Mouse (Mus musculus) cerebellum, adult 2 months (tissue): ENCODE data around the gene Eef1b2. TPM values are rescaled to one million over a fixed set of nuclear protein-coding genes. Genes with fewer than 3 reads are reported as not detected.

ENCODE experiments used
- DNase-seq, 2 experiments: peaks; one replicate each; pipeline ENCODE4 v3.0.0; 2021
- H3K27ac ChIP-seq: fragments of 200-500 bp; 2 replicates; pipeline ENCODE4 v1.5.1; 2012; ENCODE audit warnings: low read length, control low read depth, inconsistent platforms; ENCODE audit not compliant: insufficient read depth
- H3K27me3 ChIP-seq: fragments of 200-500 bp; 2 replicates; pipeline ENCODE4 v1.6.1; 2012; ENCODE audit warnings: inconsistent platforms, mild to moderate bottlenecking, low read length, moderate library complexity; ENCODE audit not compliant: control insufficient read depth, insufficient read depth
- H3K4me1 ChIP-seq: fragments of 200-500 bp; 2 replicates; pipeline ENCODE4 v1.6.1; 2011; ENCODE audit warnings: low read length; ENCODE audit not compliant: control insufficient read depth, insufficient read depth
- H3K4me3 ChIP-seq: fragments of 200-500 bp; replicated peaks from 2 replicates; pipeline ENCODE3; 2011; ENCODE audit warnings: mild to moderate bottlenecking, low read depth, low read length, control low read depth; ENCODE audit not compliant: insufficient read depth
- CTCF ChIP-seq: fragments of 200-500 bp; IDR thresholded peaks from 2 replicates; pipeline ENCODE4 v1.5.1; 2011; ENCODE audit warnings: low read depth, mild to moderate bottlenecking, control low read depth, low read length, moderate library complexity, borderline replicate concordance; ENCODE audit not compliant: insufficient read depth
- POLR2A ChIP-seq: fragments of 200-500 bp; IDR thresholded peaks from 2 replicates; pipeline ENCODE4 v1.6.1; 2011; ENCODE audit warnings: low read length, control low read depth, borderline replicate concordance; ENCODE audit not compliant: insufficient read depth
- WGBS: fragments of 180-500 bp; shearing (Covaris S2); methylation state at CpG from one replicate; pipeline ENCODE4 v1.1.7; 2018; 5-methylcytosine and 5-hydroxymethylcytosine counted together
- polyA plus RNA-seq: library from polyadenylated mRNA; depleted of rRNA; stranded (reverse); fragments of >200 nt; gene quantifications from 2 replicates; pipeline ENCODE4 v1.2.3, GENCODE M21; 2012

The Eef1b2 gene
- polyA plus RNA-seq, 1 experiment = 319 TPM

DNA sequence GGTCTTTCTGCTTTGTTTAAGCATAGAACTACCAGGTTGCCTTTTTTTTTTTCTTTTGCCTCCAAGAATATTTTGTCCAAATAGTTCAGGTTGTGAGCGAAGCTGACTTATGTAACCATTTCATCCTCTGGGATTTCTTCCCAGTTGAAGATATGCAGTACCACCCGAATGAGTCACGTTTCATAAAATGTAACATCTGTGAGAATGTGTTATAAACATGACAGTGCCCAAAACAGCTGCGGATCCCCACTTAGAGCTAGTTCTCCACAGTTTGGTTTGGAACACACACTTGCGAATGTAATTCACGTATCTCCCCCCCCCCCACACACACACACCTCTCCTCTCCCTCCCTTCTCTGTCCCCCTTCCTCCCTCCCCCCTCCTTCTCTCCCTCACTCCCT, 22.8 kb downstream of the Eef1b2 start:
- DNase-seq = no peak
- no peaks in the 10 kb centered on the region for H3K27me3 ChIP-seq
- H3K4me3 ChIP-seq = no peak overlapping the region
- H3K4me1 ChIP-seq = no peaks in the 10 kb centered on the region
- WGBS = 92% methylated on average over 6 of the region's 6 CpGs
- TF ChIP-seq CTCF = no peak
- TF ChIP-seq POLR2A = no peak
- no peak overlapping the region for H3K27ac ChIP-seq

- no peak overlapping the region for H3K27ac ChIP-seq
- whole genome bisulfite sequencing = 96% methylated on average over 18 of the region's 18 CpGs
- H3K4me3 ChIP-seq = no peak overlapping the region
- TF ChIP-seq CTCF (no peak), POLR2A (no peak)
- DNase-seq = no peak
- H3K4me1 ChIP-seq = no peaks in the 10 kb centered on the region
- no peaks in the 10 kb centered on the region for H3K27me3 ChIP-seq
Measured at GRCm38 (mm10) chr1:63200322-63200721, 23.7 kb downstream of the Eef1b2 start.

DNA sequence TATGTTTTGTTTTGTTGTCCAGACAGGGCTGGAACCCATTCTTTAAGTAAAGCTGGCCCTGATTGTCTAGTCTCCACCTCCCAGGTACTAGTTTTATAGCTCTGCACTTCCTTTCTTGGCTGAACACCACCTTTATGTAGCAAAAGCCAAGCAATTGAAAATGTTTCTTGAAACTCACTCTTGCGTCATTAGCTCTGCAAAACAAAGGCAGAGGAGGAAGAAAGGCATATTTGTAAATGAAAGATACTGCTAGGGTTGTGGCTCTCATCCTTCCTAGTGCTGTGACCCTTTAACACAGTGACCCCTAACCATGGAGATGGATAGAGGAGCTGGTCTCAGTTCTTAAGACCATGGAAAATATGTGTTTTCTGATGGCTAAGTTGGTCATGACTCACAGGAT, 25.0 kb downstream of the Eef1b2 start:
- 76% methylated on average over 1 of the region's 1 CpGs for WGBS
- Histone ChIP-seq H3K4me3 (no peak overlapping the region), H3K27ac (no peak overlapping the region), H3K4me1 (no peaks in the 10 kb centered on the region), H3K27me3 (no peaks in the 10 kb centered on the region)
- TF ChIP-seq CTCF (no peak), POLR2A (no peak)
- DNase-seq = no peak

GRCm38 (mm10) chr1:63203471-63203870, 26.8 kb downstream of the Eef1b2 start:
- Histone ChIP-seq H3K27me3 (no peaks in the 10 kb centered on the region), H3K4me1 (no peaks in the 10 kb centered on the region), H3K4me3 (no peak overlapping the region), H3K27ac (no peak overlapping the region)
- no peak for DNase-seq
- TF ChIP-seq POLR2A = no peak
- no peak for TF ChIP-seq CTCF
- WGBS = 96% methylated on average over 1 of the region's 1 CpGs

DNA sequence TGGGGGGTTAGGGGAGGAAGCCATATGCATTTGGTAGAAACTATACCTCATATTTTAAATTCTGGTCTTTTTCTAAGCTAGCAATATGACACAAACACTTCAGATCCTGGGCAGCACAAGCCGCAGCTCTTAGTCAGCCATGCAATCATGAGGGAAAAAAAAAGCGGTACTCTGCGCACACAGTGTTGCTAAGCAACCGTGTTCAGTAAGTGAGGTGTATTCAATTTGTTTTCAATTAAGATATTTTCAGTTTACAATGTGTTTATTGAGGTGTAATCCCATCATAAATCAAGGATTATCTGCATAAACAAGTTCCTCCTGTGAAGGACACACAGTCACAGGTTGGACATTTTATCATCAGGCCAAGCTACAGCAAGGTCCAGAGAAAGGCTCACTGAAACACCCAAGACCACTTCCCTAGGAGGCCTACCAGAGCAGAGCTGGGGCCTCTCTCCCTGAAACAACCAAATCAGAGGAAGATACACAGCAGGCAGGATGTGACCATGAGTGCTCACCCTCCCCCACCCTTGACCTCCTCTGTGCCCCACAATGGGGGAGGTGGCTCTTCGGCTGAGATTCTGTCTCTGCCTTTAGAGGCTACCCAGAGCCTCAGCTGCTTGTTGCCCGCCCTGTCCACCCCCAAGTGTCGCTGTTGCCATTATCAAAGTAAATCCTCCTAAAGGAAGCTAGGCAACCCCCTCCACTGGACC, 27.5 kb downstream of the Eef1b2 start:
- Histone ChIP-seq H3K27ac (no peak overlapping the region), H3K4me3 (no peak overlapping the region), H3K27me3 (no peaks in the 10 kb centered on the region), H3K4me1 (no peaks in the 10 kb centered on the region)
- TF ChIP-seq CTCF = no peak
- no peak for TF ChIP-seq POLR2A
- WGBS = 27% methylated on average over 7 of the region's 7 CpGs
- DNase-seq = no peak

DNA sequence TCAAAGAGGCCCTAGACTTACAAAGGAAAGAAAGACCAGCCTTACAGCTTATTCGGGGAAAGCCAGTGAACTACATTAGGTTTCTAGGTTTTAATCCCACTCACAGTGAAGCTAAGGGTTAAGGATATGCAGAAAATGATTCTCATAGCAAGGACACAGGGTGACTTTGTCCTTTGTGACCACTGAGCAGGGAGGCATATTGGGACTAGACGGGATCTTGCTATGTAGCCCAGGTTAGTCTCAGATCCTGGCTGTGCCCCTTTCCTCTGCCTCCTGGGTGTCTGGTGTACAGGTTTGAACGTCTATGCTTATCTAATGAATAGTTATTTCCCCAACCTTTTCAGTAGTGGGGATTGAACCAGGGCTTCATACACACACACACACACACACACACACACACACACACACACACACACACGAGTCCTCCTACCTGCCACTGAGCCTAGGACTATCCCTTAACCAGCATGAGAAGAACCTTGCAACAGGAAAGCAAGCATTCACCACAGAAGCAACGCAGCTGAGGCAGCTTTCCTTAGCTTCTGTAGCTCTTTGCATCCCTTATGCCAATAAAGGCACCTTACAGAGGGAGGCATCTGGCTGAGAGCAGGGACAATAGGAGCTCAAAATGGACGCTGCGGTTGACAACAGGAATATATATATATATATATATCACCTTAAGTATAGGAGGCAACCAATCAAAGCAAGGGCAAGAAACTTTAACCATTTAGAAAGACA, 28.2 kb downstream of the Eef1b2 start:
- 36% methylated on average over 7 of the region's 7 CpGs for WGBS
- Histone ChIP-seq H3K27ac (no peak overlapping the region), H3K4me3 (no peak overlapping the region), H3K27me3 (no peaks in the 10 kb centered on the region), H3K4me1 (no peaks in the 10 kb centered on the region)
- no peak for DNase-seq
- no peak for TF ChIP-seq POLR2A
- no peak for TF ChIP-seq CTCF

- no peak for DNase-seq
- H3K4me1 ChIP-seq = no peaks in the 10 kb centered on the region
- H3K4me3 ChIP-seq = no peak overlapping the region
- 82% methylated on average over 3 of the region's 3 CpGs for WGBS
- TF ChIP-seq POLR2A = no peak
- no peak for TF ChIP-seq CTCF
- no peak overlapping the region for H3K27ac ChIP-seq
- no peaks in the 10 kb centered on the region for H3K27me3 ChIP-seq
Measured at GRCm38 (mm10) chr1:63207607-63208006, 31.0 kb downstream of the Eef1b2 start.

GRCm38 (mm10) chr1:63209861-63210529, 33.4 kb downstream of the Eef1b2 start:
- DNase-seq = no peak
- no peaks in the 10 kb centered on the region; the same call in 1 of the 2 replicates for H3K27me3 ChIP-seq
- WGBS = 13% methylated on average over 6 of the region's 6 CpGs
- no peaks in the 10 kb centered on the region for H3K4me1 ChIP-seq
- TF ChIP-seq CTCF (no peak), POLR2A (no peak)
- H3K4me3 ChIP-seq = no peak overlapping the region
- H3K27ac ChIP-seq = no peak overlapping the region
